Mouse (Mus musculus): Measurements from ENCODE around the gene Gm8281. TPM values are rescaled to one million over a fixed set of nuclear protein-coding genes. Genes with fewer than 3 reads are reported as not detected.
"Not testable (repeated sequence)": the region's sequence is repeated elsewhere in the genome, so short reads cannot be mapped to it uniquely, and the experiment has no call there.

Gene Gm8281
- polyA plus RNA-seq (2012; rRNA removed) (0.04 TPM in 1 of 2 replicates, not detected in the other), polyA plus RNA-seq (2014; fragmentation: Nextera tagmentation; extraction: Ambion mirVana) (not detected in 2 replicates)

DNA sequence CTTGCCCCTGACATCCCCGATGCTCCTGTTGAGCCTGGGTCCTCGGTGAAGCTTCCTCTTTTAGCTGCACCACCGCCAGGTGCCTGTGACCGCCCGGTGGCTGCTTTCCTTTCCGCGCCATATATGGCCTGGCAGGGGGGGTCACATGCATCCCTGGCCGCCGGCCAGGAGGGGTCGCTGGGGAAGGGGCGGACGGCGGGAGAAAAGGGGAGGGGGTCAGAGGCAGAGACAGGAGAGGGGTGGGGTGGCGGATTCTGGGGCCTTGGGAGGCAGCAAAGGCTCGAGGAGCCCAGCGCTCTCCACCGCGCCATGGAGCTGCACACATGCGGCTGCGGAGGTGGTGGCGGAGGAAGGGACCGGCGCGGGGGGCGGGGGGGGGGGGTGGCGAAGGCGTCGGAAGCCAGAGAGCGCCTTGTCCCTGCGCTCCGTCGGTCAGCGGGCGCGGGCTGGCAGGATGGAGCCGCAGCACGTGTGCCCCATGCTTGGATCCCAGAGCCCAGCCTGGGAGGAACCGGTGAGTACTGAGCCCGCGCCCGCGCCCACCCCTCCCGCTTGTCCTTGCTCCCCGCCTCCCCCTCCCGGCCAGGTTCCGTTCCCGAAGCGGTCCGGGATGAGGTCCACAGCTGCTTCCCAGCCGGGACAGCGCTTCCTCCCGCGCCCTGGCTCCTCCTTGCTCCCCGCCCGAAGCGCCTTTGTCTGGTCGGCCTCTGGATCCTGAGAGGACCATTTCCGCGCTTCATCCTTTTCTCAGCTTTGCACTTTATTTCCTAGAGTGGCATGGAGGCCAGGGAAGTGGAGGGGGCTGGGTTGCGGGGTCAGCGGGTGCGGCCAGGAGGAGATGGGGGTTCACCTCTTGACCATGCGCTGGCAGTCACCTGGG is at the start of gene Gm8281:
Gene Gm8281 (plus strand): TSS at position 430 of the 880 bp plus-strand sequence.
- not testable (repeated sequence) for H3K9ac ChIP-seq (replicated peaks); DNase-seq (ENCODE audit: low read depth in 3 of 3, low spot score in 3 of 3); H3K36me3 ChIP-seq (replicated peaks; ENCODE audit: control insufficient read depth, insufficient read depth, low read depth); H3K4me2 ChIP-seq (ENCODE audit: low read depth); H3K27ac ChIP-seq; H3K9me3 ChIP-seq (ENCODE audit: control insufficient read depth, low read length); H3K4me3 ChIP-seq (ENCODE audit: insufficient read depth in 1 of 2, low read depth in 2 of 2, low read length in 2 of 2); H3K27me3 ChIP-seq (ENCODE audit: control insufficient read depth, insufficient read depth, low read length); H3K4me1 ChIP-seq (replicated peaks; ENCODE audit: control insufficient read depth in 2 of 2, insufficient read depth in 2 of 2, low read length in 1 of 2); ATAC-seq (ENCODE audit: insufficient read depth)
- WGBS (ENCODE audit: insufficient replicate concordance) = 5% methylated on average over 22 of the region's 63 CpGs

DNA sequence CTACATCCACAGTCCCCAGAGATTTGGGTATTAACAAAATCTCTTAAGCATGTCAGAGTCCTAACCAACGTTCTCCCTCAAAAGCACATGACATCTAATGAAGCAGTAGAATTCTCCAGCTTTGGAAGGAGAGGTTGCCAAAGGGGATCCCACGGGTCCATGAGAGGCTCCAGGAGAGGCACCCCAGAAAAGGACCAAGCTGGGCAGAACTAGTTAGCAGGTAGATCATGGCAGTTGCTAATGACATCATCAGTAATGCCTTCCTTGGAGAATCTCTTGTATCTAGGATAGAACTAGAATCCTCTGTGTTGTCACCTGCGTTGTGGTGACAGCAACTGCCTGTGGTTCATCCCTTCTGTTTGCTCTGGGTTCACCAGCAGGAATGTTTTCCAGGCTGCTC is 20.5 kb upstream of the Gm8281 start, which contains the start of gene 4930555G01Rik:
Gene 4930555G01Rik (plus strand): TSS at position 301 of the 400 bp plus-strand sequence.
- H3K4me3 ChIP-seq (ENCODE audit: insufficient read depth in 1 of 2, low read depth in 2 of 2, low read length in 2 of 2); H3K27me3 ChIP-seq (ENCODE audit: control insufficient read depth, insufficient read depth, low read length); H3K4me2 ChIP-seq (ENCODE audit: low read depth); H3K36me3 ChIP-seq (replicated peaks; ENCODE audit: control insufficient read depth, insufficient read depth, low read depth); H3K27ac ChIP-seq; H3K9ac ChIP-seq (replicated peaks); DNase-seq (ENCODE audit: low read depth in 3 of 3, low spot score in 3 of 3); H3K9me3 ChIP-seq (ENCODE audit: control insufficient read depth, low read length); H3K4me1 ChIP-seq (replicated peaks; ENCODE audit: control insufficient read depth in 2 of 2, insufficient read depth in 2 of 2, low read length in 1 of 2); ATAC-seq (ENCODE audit: insufficient read depth): not testable (repeated sequence)
- no CpG with 5 or more reads among the region's 3 CpGs for WGBS (ENCODE audit: insufficient replicate concordance)

DNA sequence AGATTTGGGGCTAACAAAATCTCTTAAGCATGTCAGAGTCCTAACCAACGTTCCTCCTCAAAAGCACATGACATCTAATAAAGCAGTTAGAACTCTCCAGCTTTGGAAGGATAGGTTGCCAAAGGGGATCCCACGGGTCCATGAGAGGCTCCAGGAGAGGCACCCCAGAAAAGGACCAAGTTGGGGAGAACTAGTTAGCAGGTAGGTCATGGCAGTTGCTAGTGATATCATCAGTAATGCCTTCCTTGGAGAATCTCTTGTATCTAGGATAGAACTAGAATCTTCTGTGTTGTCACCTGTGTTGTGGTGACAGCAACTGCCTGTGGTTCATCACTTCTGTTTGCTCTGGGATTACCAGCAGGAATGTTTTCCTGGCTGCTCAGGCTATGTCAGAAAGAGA is 60.4 kb downstream of the Gm8281 start, which contains the start of gene Gm8279:
Gene Gm8279 (plus strand): TSS at position 301 of the 400 bp plus-strand sequence.
- not testable (repeated sequence) for H3K4me2 ChIP-seq (ENCODE audit: low read depth); ATAC-seq (ENCODE audit: insufficient read depth); H3K9ac ChIP-seq (replicated peaks); H3K27me3 ChIP-seq (ENCODE audit: control insufficient read depth, insufficient read depth, low read length); H3K4me1 ChIP-seq (replicated peaks; ENCODE audit: control insufficient read depth in 2 of 2, insufficient read depth in 2 of 2, low read length in 1 of 2); H3K36me3 ChIP-seq (replicated peaks; ENCODE audit: control insufficient read depth, insufficient read depth, low read depth); H3K9me3 ChIP-seq (ENCODE audit: control insufficient read depth, low read length); H3K27ac ChIP-seq; DNase-seq (ENCODE audit: low read depth in 3 of 3, low spot score in 3 of 3); H3K4me3 ChIP-seq (ENCODE audit: insufficient read depth in 1 of 2, low read depth in 2 of 2, low read length in 2 of 2)
- WGBS (ENCODE audit: insufficient replicate concordance) = 31% methylated on average over 2 of the region's 2 CpGs

Other genes with a start within 250 kb of the Gm8281 start
- gene Gm3269, start 232.9 kb upstream of the Gm8281 start, polyA plus RNA-seq (2012; rRNA removed) = not detected in 2 replicates
- gene Gm3269, start 232.9 kb upstream of the Gm8281 start, polyA plus RNA-seq (2014; fragmentation: Nextera tagmentation; extraction: Ambion mirVana) = not detected in 2 replicates
- not detected in 2 replicates for gene Gm3264, start 215.5 kb upstream of the Gm8281 start, polyA plus RNA-seq (2012; rRNA removed)
- not detected in 2 replicates for gene Gm3264, start 215.5 kb upstream of the Gm8281 start, polyA plus RNA-seq (2014; fragmentation: Nextera tagmentation; extraction: Ambion mirVana)
- not detected in 2 replicates for gene Gm3278, start 178.6 kb upstream of the Gm8281 start, polyA plus RNA-seq (2012; rRNA removed)
- not detected in 2 replicates for gene Gm3278, start 178.6 kb upstream of the Gm8281 start, polyA plus RNA-seq (2014; fragmentation: Nextera tagmentation; extraction: Ambion mirVana)
- not detected in 2 replicates for gene Gm8297, start 87.1 kb upstream of the Gm8281 start, polyA plus RNA-seq (2012; rRNA removed)
- gene Gm8297, start 87.1 kb upstream of the Gm8281 start, polyA plus RNA-seq (2014; fragmentation: Nextera tagmentation; extraction: Ambion mirVana) = not detected in 2 replicates
- not detected in 2 replicates for gene Gm3298, start 55.1 kb upstream of the Gm8281 start, polyA plus RNA-seq (2012; rRNA removed)
- not detected in 2 replicates for gene Gm3298, start 55.1 kb upstream of the Gm8281 start, polyA plus RNA-seq (2014; fragmentation: Nextera tagmentation; extraction: Ambion mirVana)
- not detected in 2 replicates for gene 4930555G01Rik, start 20.4 kb upstream of the Gm8281 start, polyA plus RNA-seq (2012; rRNA removed)
- gene 4930555G01Rik, start 20.4 kb upstream of the Gm8281 start, polyA plus RNA-seq (2014; fragmentation: Nextera tagmentation; extraction: Ambion mirVana) = not detected in 2 replicates
- not detected in 2 replicates for gene Gm8279, start 60.5 kb downstream of the Gm8281 start, polyA plus RNA-seq (2012; rRNA removed)
- gene Gm8279, start 60.5 kb downstream of the Gm8281 start, polyA plus RNA-seq (2014; fragmentation: Nextera tagmentation; extraction: Ambion mirVana) = not detected in 2 replicates
- gene Gm3317, start 93.5 kb downstream of the Gm8281 start, polyA plus RNA-seq (2012; rRNA removed) = not detected in 2 replicates
- not detected in 2 replicates for gene Gm3317, start 93.5 kb downstream of the Gm8281 start, polyA plus RNA-seq (2014; fragmentation: Nextera tagmentation; extraction: Ambion mirVana)
- gene Gm8271, start 114.8 kb downstream of the Gm8281 start, polyA plus RNA-seq (2012; rRNA removed) = not detected in 2 replicates
- gene Gm8271, start 114.8 kb downstream of the Gm8281 start, polyA plus RNA-seq (2014; fragmentation: Nextera tagmentation; extraction: Ambion mirVana) = not detected in 2 replicates
- gene Gm3526, start 189.5 kb downstream of the Gm8281 start, polyA plus RNA-seq (2012; rRNA removed) = not detected in 2 replicates
- gene Gm3526, start 189.5 kb downstream of the Gm8281 start, polyA plus RNA-seq (2014; fragmentation: Nextera tagmentation; extraction: Ambion mirVana) = not detected in 2 replicates

All from liver, embryonic 14.5 days (tissue).